Mouse (Mus musculus): ENCODE measurements around the gene Kdm4a.

GRCm38 (mm10) chr4:118092784-118093457, 86.9 kb downstream of the Kdm4a start:
- no peak for TF ChIP-seq CTCF (IDR thresholded peaks at IDR 0.05; ENCODE audit: low read depth)
- TF ChIP-seq EP300 (IDR thresholded peaks at IDR 0.05; ENCODE audit: low read depth) = no peak
